Mouse (Mus musculus) myocyte (in vitro differentiated cells): ENCODE results near the gene Adgrb3.

Experiments
- CEBPB ChIP-seq: IDR thresholded peaks from 2 replicates; pipeline ENCODE4 v1.6.1; 2011; ENCODE audit warnings: mild to moderate bottlenecking, moderate library complexity; ENCODE audit not compliant: poor library complexity, insufficient read depth, severe bottlenecking
- E2F4 ChIP-seq: IDR thresholded peaks from one replicate; pipeline ENCODE4 v1.6.1; 2011; ENCODE audit warnings: mild to moderate bottlenecking, control low read depth, moderate library complexity; ENCODE audit not compliant: insufficient read depth
- MYOD1 ChIP-seq, 3 experiments: IDR thresholded peaks; one replicate each; pipeline ENCODE4 v1.6.1; 2011; ENCODE audit warnings: control low read depth in 2 of 3, low read depth in 2 of 3, mild to moderate bottlenecking in 2 of 3, moderate library complexity in 1 of 3; ENCODE audit not compliant: insufficient read length in 2 of 3, control insufficient read depth in 1 of 3
- POLR2A ChIP-seq: IDR thresholded peaks from one replicate; pipeline ENCODE4 v1.6.1; 2011; ENCODE audit warnings: low read depth, mild to moderate bottlenecking, control low read depth, moderate library complexity; ENCODE audit not compliant: insufficient read length
- REST ChIP-seq: IDR thresholded peaks from one replicate; pipeline ENCODE4 v1.6.1; 2011; ENCODE audit warnings: mild to moderate bottlenecking, control low read depth, moderate library complexity; ENCODE audit not compliant: insufficient read depth, insufficient read length
- TCF12 ChIP-seq: IDR thresholded peaks from one replicate; pipeline ENCODE4 v1.6.1; 2011; ENCODE audit warnings: mild to moderate bottlenecking, control low read depth; ENCODE audit not compliant: poor library complexity, insufficient read depth, severe bottlenecking
- USF1 ChIP-seq: IDR thresholded peaks from one replicate; pipeline ENCODE4 v1.6.1; 2011; ENCODE audit warnings: low read depth, mild to moderate bottlenecking, control low read depth, moderate library complexity

DNA sequence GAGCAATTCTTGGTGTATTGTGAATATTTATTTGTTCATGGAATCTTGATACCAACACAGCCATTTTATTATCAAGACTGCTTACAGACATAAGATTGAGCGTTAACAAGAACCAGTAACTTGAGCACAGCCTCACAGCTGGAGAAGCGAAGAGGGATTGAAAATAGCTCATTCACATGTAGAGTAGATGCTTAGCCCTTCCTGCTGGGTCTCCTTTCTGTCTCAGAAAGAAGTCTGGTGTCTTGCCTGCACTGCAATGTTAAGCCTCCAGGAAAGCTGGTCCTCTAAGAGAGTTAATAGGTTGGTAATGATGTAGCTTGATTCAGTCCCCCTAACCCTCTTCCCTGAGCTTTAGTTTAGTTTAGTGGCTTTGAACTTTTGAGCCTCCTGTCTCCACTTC is 519.4 kb downstream of the Adgrb3 start:
- no peak for TF ChIP-seq E2F4
- no peak for TF ChIP-seq POLR2A
- TF ChIP-seq USF1: no peak
- TF ChIP-seq MYOD1 (IDR thresholded peaks at IDR 0.05; ENCODE audit: control insufficient read depth in 1 of 3, insufficient read length in 2 of 3, low read depth in 2 of 3): no peak
- TF ChIP-seq TCF12: no peak
- TF ChIP-seq REST: no peak
- no peak for TF ChIP-seq CEBPB
